Mouse (Mus musculus): ENCODE data around the gene Herc6. TPM values are rescaled to one million over a fixed set of nuclear protein-coding genes. Genes with fewer than 3 reads are reported as not detected.
"Not testable (repeated sequence)": the region's sequence is repeated elsewhere in the genome, so short reads cannot be mapped to it uniquely, and the experiment has no call there.

The Herc6 gene
- polyA plus RNA-seq, 1 experiment, result 9.9 TPM

DNA sequence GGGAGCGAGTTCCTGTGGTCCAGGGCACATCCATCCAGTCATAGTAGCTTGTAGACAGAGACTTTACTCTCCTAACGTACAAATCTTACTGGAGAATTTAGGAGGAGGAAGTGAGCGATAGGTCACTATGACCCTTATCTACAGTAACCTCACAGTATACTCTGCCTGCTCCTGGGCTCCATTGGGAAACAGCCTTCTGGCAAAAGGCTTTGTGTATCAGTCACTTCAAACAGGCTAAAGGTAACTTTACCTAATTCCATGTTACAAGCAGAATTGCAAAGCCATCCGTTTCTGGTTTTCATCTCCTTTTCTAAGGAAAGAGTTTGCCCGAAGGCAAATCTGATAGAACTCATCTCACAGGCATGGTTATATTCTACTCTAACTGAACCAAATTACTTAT lies 42.9 kb upstream of the Herc6 start:
- WGBS, result 84% methylated on average over 5 of the region's 5 CpGs
- DNase-seq, result no peak
- TF ChIP-seq POLR2A (IDR thresholded peaks at IDR 0.05; ENCODE audit: borderline replicate concordance, extremely low read depth, low read depth, low read length) (no peak), CTCF (IDR thresholded peaks at IDR 0.05; ENCODE audit: insufficient read depth, low read length) (no peak)
- Histone ChIP-seq H3K4me3 (replicated peaks; ENCODE audit: extremely low read depth, low read depth, low read length) (no peak overlapping the region), H3K4me1 (ENCODE audit: control insufficient read depth, insufficient read depth, low read length) (no peaks in the 10 kb centered on the region)

DNA sequence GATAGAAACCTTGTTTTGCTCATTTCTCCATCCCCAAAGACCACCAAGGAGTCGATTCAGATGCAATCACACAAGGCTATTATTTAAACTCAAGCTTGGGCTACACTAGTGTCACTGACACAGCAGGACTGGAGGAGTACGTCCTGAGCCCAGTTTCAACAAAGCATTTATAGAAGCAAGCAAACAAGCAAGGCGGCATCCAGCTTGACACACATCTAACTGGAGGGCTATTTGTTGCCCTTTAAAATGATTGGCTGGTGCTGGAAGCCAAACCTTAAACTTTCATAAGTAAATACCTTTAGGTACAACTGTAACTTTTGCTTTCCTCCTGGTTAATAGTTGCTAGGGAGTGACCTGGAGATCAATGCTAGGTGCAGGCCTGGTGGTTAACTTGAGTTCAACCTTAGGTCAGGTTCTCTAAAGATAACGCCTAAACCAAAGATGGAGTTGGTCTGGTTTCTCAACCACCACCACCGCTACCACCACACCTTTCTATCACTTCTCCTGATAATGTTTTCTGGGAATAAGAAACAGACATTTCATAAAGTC lies 39.8 kb upstream of the Herc6 start:
- no peak overlapping the region for H3K4me3 ChIP-seq (replicated peaks; ENCODE audit: extremely low read depth, low read depth, low read length)
- 73% methylated on average over 5 of the region's 5 CpGs for WGBS

DNA sequence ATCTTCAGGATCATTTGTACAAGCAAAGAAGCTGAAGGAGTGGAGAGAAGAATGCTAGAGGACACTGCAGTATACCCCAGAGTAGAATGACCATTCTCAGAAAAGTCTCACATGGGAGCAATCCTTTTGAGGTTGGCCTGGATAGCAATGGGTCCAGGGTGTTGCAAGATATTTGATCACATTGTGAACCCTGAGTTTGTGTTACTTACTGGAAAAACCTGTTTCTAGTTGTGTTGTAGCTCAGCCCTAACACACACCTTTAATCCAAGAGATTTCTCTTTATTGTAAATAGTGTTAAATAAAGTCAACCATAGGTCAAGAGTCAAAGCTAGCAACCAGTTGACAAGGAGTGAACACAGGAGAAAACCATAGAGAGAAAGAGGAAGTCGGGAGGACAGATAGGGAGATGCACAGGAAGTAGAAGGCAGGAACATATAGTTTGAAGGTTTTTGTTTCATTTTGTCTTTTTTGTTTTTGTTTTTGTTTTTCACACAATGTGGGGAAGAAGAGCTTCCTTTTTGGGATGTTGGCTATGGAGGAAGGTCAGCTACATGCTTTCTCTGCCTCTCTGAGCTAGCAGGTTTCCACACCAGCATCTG lies 39.0 kb upstream of the Herc6 start:
- Histone ChIP-seq H3K4me3 (replicated peaks; ENCODE audit: extremely low read depth, low read depth, low read length) (no peak overlapping the region), H3K4me1 (ENCODE audit: control insufficient read depth, insufficient read depth, low read length) (no peaks in the 10 kb centered on the region)
- no peak for DNase-seq
- TF ChIP-seq CTCF (IDR thresholded peaks at IDR 0.05; ENCODE audit: insufficient read depth, low read length) (no peak), POLR2A (IDR thresholded peaks at IDR 0.05; ENCODE audit: borderline replicate concordance, extremely low read depth, low read depth, low read length) (no peak)
- 62% methylated on average over 1 of the region's 1 CpGs for WGBS

More for the DNA sequence above, 39.8 kb upstream of the Herc6 start:
- DNase-seq, result no peak
- TF ChIP-seq POLR2A (IDR thresholded peaks at IDR 0.05; ENCODE audit: borderline replicate concordance, extremely low read depth, low read depth, low read length), result no peak
- no peak for TF ChIP-seq CTCF (IDR thresholded peaks at IDR 0.05; ENCODE audit: insufficient read depth, low read length)
- H3K4me1 ChIP-seq (ENCODE audit: control insufficient read depth, insufficient read depth, low read length), result no peaks in the 10 kb centered on the region

DNA sequence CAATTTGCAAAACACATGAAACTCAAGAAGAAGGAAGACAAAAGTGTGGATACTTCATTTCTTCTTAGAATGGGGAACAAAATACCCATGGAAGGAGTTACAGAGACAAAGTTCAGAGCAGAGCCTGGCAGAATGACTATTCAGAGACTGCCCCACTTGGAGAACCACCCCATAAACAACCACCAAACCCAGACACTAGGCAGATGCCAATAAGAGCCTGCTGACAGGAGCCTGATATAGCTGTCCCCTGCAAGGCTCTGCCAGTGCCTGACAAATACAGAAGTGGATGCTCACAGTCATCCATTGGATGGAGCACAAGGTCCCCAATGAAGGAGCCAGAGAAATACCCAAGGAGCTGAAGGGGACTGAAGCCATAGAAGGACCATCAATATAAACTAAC lies 37.2 kb upstream of the Herc6 start:
- H3K4me3 ChIP-seq (replicated peaks; ENCODE audit: extremely low read depth, low read depth, low read length); H3K4me1 ChIP-seq (ENCODE audit: control insufficient read depth, insufficient read depth, low read length); DNase-seq: not testable (repeated sequence)

DNA sequence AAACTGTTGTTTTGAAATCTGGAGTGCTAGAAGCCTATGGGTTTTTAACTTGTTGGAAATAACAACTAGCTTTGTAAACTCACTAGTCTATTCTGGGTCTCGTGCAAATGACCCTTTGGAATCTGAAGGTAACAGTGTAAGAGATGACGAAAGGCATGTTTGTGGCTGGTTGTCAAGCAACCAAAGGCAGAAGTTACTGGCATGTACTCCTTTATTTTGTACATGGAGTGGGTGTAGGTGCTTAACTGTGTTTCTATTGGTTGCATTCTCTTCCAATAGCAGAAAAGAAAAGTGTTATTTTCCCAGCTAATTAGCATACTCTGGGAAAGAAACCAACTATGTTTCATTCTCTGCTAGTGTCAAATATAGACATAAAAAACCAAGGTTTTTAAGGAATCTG lies 35.9 kb upstream of the Herc6 start:
- Histone ChIP-seq H3K4me3 (replicated peaks; ENCODE audit: extremely low read depth, low read depth, low read length) (no peak overlapping the region), H3K4me1 (ENCODE audit: control insufficient read depth, insufficient read depth, low read length) (no peaks in the 10 kb centered on the region)
- no peak for TF ChIP-seq CTCF (IDR thresholded peaks at IDR 0.05; ENCODE audit: insufficient read depth, low read length)
- TF ChIP-seq POLR2A (IDR thresholded peaks at IDR 0.05; ENCODE audit: borderline replicate concordance, extremely low read depth, low read depth, low read length), result no peak
- WGBS, result 36% methylated on average over 2 of the region's 2 CpGs
- DNase-seq, result no peak

DNA sequence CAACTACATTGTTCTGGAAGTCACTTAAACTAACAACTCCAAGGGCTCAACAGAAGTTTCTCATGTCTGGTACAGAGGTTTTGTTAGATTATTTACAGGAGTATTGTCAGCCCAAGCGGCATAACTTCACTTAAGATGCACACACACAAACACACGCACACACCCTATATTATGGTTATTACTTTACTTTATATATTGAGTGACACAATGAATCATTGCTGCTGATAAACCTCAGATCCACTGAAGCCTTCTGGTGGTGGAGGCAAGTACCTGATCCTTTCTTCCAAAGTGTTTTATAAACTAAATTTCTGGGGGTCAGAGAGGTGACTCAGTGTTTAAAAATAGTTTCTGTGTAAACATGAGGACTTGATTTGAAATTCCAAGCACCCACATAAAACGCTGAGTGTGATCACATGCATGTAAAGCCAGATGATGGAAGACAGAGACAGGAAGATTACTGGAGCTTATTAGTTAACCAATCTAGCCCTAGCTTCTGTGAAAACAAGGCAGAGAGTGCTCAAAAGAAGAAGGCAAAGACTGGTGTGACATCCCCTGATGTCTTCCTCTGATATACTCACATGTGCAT lies 29.5 kb upstream of the Herc6 start:
- TF ChIP-seq POLR2A (IDR thresholded peaks at IDR 0.05; ENCODE audit: borderline replicate concordance, extremely low read depth, low read depth, low read length) (no peak), CTCF (IDR thresholded peaks at IDR 0.05; ENCODE audit: insufficient read depth, low read length) (no peak)
- 56% methylated on average over 3 of the region's 3 CpGs for WGBS
- H3K4me3 ChIP-seq (replicated peaks; ENCODE audit: extremely low read depth, low read depth, low read length), result no peak overlapping the region
- no peak for DNase-seq
- H3K4me1 ChIP-seq (ENCODE audit: control insufficient read depth, insufficient read depth, low read length), result no peaks in the 10 kb centered on the region

DNA sequence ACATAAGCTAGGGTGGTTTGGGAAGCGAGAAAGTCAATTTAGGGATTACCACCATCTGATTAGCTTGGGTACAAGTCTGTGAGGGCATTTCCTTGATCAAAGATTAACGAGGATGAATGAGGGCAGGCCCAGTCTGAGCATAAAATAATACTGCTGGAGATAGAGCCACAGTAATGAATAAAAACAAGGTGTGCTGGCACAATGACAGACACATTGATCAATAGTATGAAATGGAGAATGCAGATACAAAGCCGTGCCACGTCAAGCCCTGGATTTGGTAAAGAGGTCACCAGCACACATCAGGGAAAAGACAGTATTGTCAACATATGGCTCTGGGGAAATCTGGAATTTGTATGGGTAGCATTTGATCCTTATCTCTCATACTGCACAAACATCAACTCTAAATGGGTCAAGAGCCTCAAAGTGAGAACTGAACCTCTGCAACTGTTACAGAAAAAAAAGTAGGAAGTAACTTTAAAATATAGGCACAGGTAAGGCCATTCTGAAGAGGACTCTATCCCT lies 22.9 kb upstream of the Herc6 start:
- Histone ChIP-seq H3K4me1 (ENCODE audit: control insufficient read depth, insufficient read depth, low read length) (no peaks in the 10 kb centered on the region), H3K4me3 (replicated peaks; ENCODE audit: extremely low read depth, low read depth, low read length) (no peak overlapping the region)
- 52% methylated on average over 4 of the region's 4 CpGs for WGBS
- TF ChIP-seq POLR2A (IDR thresholded peaks at IDR 0.05; ENCODE audit: borderline replicate concordance, extremely low read depth, low read depth, low read length) (no peak), CTCF (IDR thresholded peaks at IDR 0.05; ENCODE audit: insufficient read depth, low read length) (no peak)
- DNase-seq, result no peak

DNA sequence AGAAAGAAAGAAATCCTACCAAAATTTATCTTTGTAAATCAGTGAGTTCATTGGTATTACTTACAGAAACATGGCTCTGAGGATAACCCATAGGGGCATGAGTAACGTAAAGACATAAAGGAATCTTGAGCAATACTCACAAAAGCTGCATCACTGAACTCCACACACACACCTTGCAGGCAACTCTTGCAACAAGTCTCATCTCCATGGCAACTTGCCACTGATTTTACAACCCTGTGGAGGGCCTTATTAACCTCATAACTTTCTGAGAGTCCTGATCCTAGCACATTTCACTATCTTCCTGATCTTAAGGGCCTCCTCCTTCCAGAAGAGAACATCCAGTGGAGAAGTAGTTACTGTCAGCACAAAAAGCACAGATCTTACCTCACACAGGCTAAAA lies 17.3 kb upstream of the Herc6 start:
- H3K4me1 ChIP-seq (ENCODE audit: control insufficient read depth, insufficient read depth, low read length), result no peaks in the 10 kb centered on the region
- no peak overlapping the region for H3K4me3 ChIP-seq (replicated peaks; ENCODE audit: extremely low read depth, low read depth, low read length)
- no peak for DNase-seq
- TF ChIP-seq CTCF (IDR thresholded peaks at IDR 0.05; ENCODE audit: insufficient read depth, low read length), result no peak
- WGBS, result 95% methylated on average over 1 of the region's 1 CpGs

DNA sequence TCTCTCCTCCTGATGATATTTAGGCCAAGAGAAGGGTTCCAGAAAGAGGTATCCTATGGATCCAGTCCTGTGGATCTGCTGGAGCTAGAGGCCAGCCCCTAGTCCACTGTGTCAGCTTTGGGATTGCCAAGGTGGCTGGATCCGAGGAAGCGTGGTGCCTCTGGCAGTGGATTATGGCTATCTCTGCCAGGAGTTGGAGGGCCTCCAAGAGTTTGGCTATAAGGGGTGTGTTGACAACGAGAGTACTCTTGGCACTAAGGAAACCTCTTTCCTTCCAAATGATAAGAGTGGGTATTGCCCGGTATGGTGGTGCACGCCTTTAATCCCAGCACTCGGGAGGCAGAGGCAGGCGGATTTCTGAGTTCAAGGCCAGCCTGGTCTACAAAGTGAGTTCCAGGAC lies 15.3 kb upstream of the Herc6 start:
- WGBS, result 78% methylated on average over 7 of the region's 7 CpGs
- TF ChIP-seq POLR2A (IDR thresholded peaks at IDR 0.05; ENCODE audit: borderline replicate concordance, extremely low read depth, low read depth, low read length) (no peak), CTCF (IDR thresholded peaks at IDR 0.05; ENCODE audit: insufficient read depth, low read length) (no peak)
- H3K4me3 ChIP-seq (replicated peaks; ENCODE audit: extremely low read depth, low read depth, low read length), result no peak overlapping the region
- DNase-seq, result no peak
- no peaks in the 10 kb centered on the region for H3K4me1 ChIP-seq (ENCODE audit: control insufficient read depth, insufficient read depth, low read length)

DNA sequence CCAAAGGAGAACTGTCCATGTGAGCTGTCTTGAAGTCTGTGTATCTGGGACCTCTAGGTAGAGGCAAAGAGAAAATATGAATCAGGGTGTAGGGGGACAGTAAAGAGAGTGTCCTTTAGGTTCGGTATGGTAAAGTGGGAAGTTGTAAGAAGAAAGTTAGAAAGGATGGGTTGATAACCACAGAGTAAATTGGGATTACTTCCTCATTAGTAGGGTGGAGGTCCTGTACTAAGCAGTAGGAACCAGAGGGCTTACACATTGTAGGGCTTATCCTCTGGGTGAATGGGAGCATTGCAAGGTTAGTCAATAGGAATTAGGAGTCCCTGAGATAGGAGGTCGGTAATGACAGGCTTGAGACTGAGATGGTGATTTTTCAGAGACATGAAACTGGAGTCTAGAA lies 13.2 kb upstream of the Herc6 start:
- DNase-seq, result no peak
- Histone ChIP-seq H3K4me3 (replicated peaks; ENCODE audit: extremely low read depth, low read depth, low read length) (no peak overlapping the region), H3K4me1 (ENCODE audit: control insufficient read depth, insufficient read depth, low read length) (no peaks in the 10 kb centered on the region)
- 93% methylated on average over 2 of the region's 2 CpGs for WGBS
- TF ChIP-seq POLR2A (IDR thresholded peaks at IDR 0.05; ENCODE audit: borderline replicate concordance, extremely low read depth, low read depth, low read length), result no peak
- TF ChIP-seq CTCF (IDR thresholded peaks at IDR 0.05; ENCODE audit: insufficient read depth, low read length), result no peak

Measured in lung, adult 2 months (tissue).